Mouse (Mus musculus) heart, adult 2 months (tissue): ENCODE data around the gene Ms4a6b. TPM values are rescaled to one million over a fixed set of nuclear protein-coding genes. Genes with fewer than 3 reads are reported as not detected.

Experiments used
- DNase-seq, 2 experiments: peaks; one replicate each; pipeline ENCODE4 v3.0.0; 2021
- H3K27ac ChIP-seq: fragments of 200-600 bp; 2 replicates; pipeline ENCODE4 v1.8.1; 2022
- H3K27me3 ChIP-seq: fragments of 200-500 bp; 2 replicates; pipeline ENCODE4 v1.6.1; 2012; ENCODE audit warnings: mild to moderate bottlenecking, low read length, inconsistent platforms, mixed read lengths; ENCODE audit not compliant: control insufficient read depth, insufficient read depth
- H3K36me3 ChIP-seq: fragments of 200-500 bp; 2 replicates; pipeline ENCODE4 v1.6.1; 2012; ENCODE audit warnings: low read length, inconsistent platforms; ENCODE audit not compliant: control insufficient read depth, insufficient read depth
- H3K4me1 ChIP-seq: fragments of 200-500 bp; 2 replicates; pipeline ENCODE4 v1.6.1; 2011; ENCODE audit warnings: low read length; ENCODE audit not compliant: control insufficient read depth, insufficient read depth
- H3K4me3 ChIP-seq: fragments of 200-600 bp; 2 replicates; pipeline ENCODE4 v1.8.1; 2022
- H3K79me2 ChIP-seq: fragments of 200-500 bp; replicated peaks from 2 replicates; pipeline ENCODE4 v1.6.1; 2012; ENCODE audit warnings: mild to moderate bottlenecking, inconsistent platforms, low read length, moderate library complexity, mixed read lengths; ENCODE audit not compliant: control insufficient read depth, insufficient read depth
- H3K9ac ChIP-seq: fragments of 200-500 bp; 2 replicates; pipeline ENCODE4 v1.6.1; 2012; ENCODE audit warnings: low read depth, mild to moderate bottlenecking, control low read depth, inconsistent platforms, low read length, mixed read lengths
- CTCF ChIP-seq: fragments of 200-600 bp; IDR thresholded peaks from 2 replicates; pipeline ENCODE4 v1.8.1; 2022; ENCODE audit warnings: antibody characterized with exemption, mild to moderate bottlenecking, moderate library complexity
- EP300 ChIP-seq: fragments of 200-500 bp; IDR thresholded peaks from 2 replicates; pipeline ENCODE4 v1.6.1; 2011; ENCODE audit warnings: low read depth, low read length, control low read depth; ENCODE audit not compliant: insufficient read depth
- POLR2A ChIP-seq: fragments of 200-500 bp; IDR thresholded peaks from 2 replicates; pipeline ENCODE4 v1.6.1; 2011; ENCODE audit warnings: mild to moderate bottlenecking, low read depth, low read length, control low read depth; ENCODE audit not compliant: insufficient read depth
- WGBS: fragments of 180-500 bp; shearing (Covaris S2); methylation state at CpG from one replicate; pipeline ENCODE4 v1.1.7; 2018; 5-methylcytosine and 5-hydroxymethylcytosine counted together
- intact Hi-C: fragments of 180-260 bp; cut with DNase I; formaldehyde crosslinking; loops from one replicate; pipeline ENCODE4 v1.15.1; 2025
- polyA plus RNA-seq: library from polyadenylated mRNA; depleted of rRNA; stranded (reverse); fragments of >200 nt; gene quantifications from 2 replicates; pipeline ENCODE4 v1.2.3, GENCODE M21; 2012; rRNA removed
- total RNA-seq, 2 experiments: library from RNA; stranded (reverse); gene quantifications; 2 replicates each; pipeline ENCODE4 v1.2.3; 2021

The Ms4a6b gene
- total and polyA plus RNA-seq, 3 experiments: 3.1 to 9.3 (median 5.1) TPM

- TF ChIP-seq POLR2A (no peak), CTCF (no peak), EP300 (no peak)
- WGBS: 73% methylated on average over 8 of the region's 8 CpGs
- Histone ChIP-seq H3K4me3 (no peak overlapping the region), H3K27ac (no peak overlapping the region), H3K9ac (no peak overlapping the region), H3K4me1 (no peaks in the 10 kb centered on the region), H3K36me3 (no peaks in the 10 kb centered on the region), H3K79me2 (no peaks in the 10 kb centered on the region), H3K27me3 (no peaks in the 10 kb centered on the region)
- intact Hi-C loops: no loop called here
- DNase-seq: no peak
Observed at GRCm38 (mm10) chr19:11574965-11575364, 58.7 kb downstream of the Ms4a6b start.

Other genes with a start within 250 kb of the Ms4a6b start
- gene Ms4a5, start 232.6 kb upstream of the Ms4a6b start, total RNA-seq: not detected
- not detected in 2 replicates for gene Ms4a5, start 232.6 kb upstream of the Ms4a6b start, polyA plus RNA-seq
- not detected for gene Ms4a14, start 202.1 kb upstream of the Ms4a6b start, total RNA-seq
- 0.25 and 0.32 TPM in 2 replicates for gene Ms4a14, start 202.1 kb upstream of the Ms4a6b start, polyA plus RNA-seq
- 1 to 10 TPM in 1 of 2 experiments, under 1 TPM in 1; 0.76 to 1.0 TPM for gene Ms4a7, start 180.4 kb upstream of the Ms4a6b start, total RNA-seq
- gene Ms4a7, start 180.4 kb upstream of the Ms4a6b start, polyA plus RNA-seq: 2.1 and 2.2 TPM in 2 replicates
- gene Ms4a4a, start 141.0 kb upstream of the Ms4a6b start, total RNA-seq: 1 to 10 TPM; 5.7 to 8.0 TPM
- gene Ms4a4a, start 141.0 kb upstream of the Ms4a6b start, polyA plus RNA-seq: 0.35 and 1.5 TPM in 2 replicates
- gene Ms4a4c, start 111.7 kb upstream of the Ms4a6b start, total RNA-seq: under 1 TPM; 0.77 to 0.84 TPM
- 0.18 and 1.2 TPM in 2 replicates for gene Ms4a4c, start 111.7 kb upstream of the Ms4a6b start, polyA plus RNA-seq
- gene Ms4a4b, start 73.0 kb upstream of the Ms4a6b start, total RNA-seq: under 1 TPM; 0.59 to 0.65 TPM
- gene Ms4a4b, start 73.0 kb upstream of the Ms4a6b start, polyA plus RNA-seq: 1.8 and 2.8 TPM in 2 replicates
- gene Ms4a6c, start 47.1 kb upstream of the Ms4a6b start, total RNA-seq: 1 to 10 TPM; 8.1 to 9.1 TPM
- gene Ms4a6c, start 47.1 kb upstream of the Ms4a6b start, polyA plus RNA-seq: 3.9 and 4.0 TPM in 2 replicates
- gene Gm8369, start 30.6 kb upstream of the Ms4a6b start, total RNA-seq: under 1 TPM in 1 of 2 experiments, not detected in 1; 0.32 TPM
- gene Gm8369, start 30.6 kb upstream of the Ms4a6b start, polyA plus RNA-seq: 1.4 and 1.7 TPM in 2 replicates
- gene Ms4a4d, start 20.3 kb downstream of the Ms4a6b start, total RNA-seq: 1 to 10 TPM; 6.9 to 8.0 TPM
- 16.0 and 19.6 TPM in 2 replicates for gene Ms4a4d, start 20.3 kb downstream of the Ms4a6b start, polyA plus RNA-seq
- 1 to 10 TPM; 3.6 to 3.9 TPM for gene Ms4a6d, start 88.3 kb downstream of the Ms4a6b start, total RNA-seq
- 1.8 and 2.7 TPM in 2 replicates for gene Ms4a6d, start 88.3 kb downstream of the Ms4a6b start, polyA plus RNA-seq
- gene Ms4a2, start 107.2 kb downstream of the Ms4a6b start, total RNA-seq: under 1 TPM in 1 of 2 experiments, not detected in 1; 0.16 TPM
- gene Ms4a2, start 107.2 kb downstream of the Ms4a6b start, polyA plus RNA-seq: 0.12 and 0.18 TPM in 2 replicates
- not detected for gene Ms4a3, start 124.3 kb downstream of the Ms4a6b start, total RNA-seq
- not detected in 2 replicates for gene Ms4a3, start 124.3 kb downstream of the Ms4a6b start, polyA plus RNA-seq
- gene Oosp2, start 144.0 kb downstream of the Ms4a6b start, total RNA-seq: not detected
- not detected in 2 replicates for gene Oosp2, start 144.0 kb downstream of the Ms4a6b start, polyA plus RNA-seq
- gene Oosp1, start 174.6 kb downstream of the Ms4a6b start, total RNA-seq: not detected
- gene Oosp1, start 174.6 kb downstream of the Ms4a6b start, polyA plus RNA-seq: not detected in 2 replicates
- not detected for gene Oosp3, start 180.5 kb downstream of the Ms4a6b start, total RNA-seq
- not detected in 2 replicates for gene Oosp3, start 180.5 kb downstream of the Ms4a6b start, polyA plus RNA-seq
- gene Gif, start 231.0 kb downstream of the Ms4a6b start, total RNA-seq: not detected
- gene Gif, start 231.0 kb downstream of the Ms4a6b start, polyA plus RNA-seq: not detected in 2 replicates